Mouse (Mus musculus): Measurements from ENCODE around the gene Phb2.

GRCm38 (mm10) chr6:124723541-124723940 lies 11.4 kb downstream of the Phb2 start:
- TF ChIP-seq CTCF (IDR thresholded peaks at IDR 0.05; ENCODE audit: low read depth) (no peak), EP300 (IDR thresholded peaks at IDR 0.05; ENCODE audit: low read depth) (no peak)

Measured in liver, postnatal 0 days (tissue).